Comparison of ENCODE assay signal across 9 mouse cellular contexts in the genomic region with DNA sequence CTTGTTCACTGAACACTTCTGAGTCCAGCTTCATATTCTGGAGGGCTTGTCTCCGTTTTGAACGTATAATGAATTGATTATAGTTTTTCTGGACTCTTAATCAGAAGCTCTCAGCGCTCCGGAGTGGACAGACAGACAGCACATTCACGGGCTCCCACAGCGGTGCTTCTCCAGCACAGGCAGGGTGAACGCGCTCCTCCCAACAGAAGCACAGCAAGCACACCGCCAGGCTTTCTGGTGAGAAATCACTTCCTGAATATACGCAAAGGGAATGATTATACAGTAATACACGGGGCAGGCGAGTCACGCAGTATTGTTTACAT.
A peak's percentile ranks its signal among the peaks of the same experiment; 100 is the strongest.
DNase-seq lines count a peak whose midpoint lies in the region; ATAC-seq and TF ChIP-seq lines count a peak whose summit lies in the region.
"Had no signal": no experiment of that assay in that cellular context is flagged by ENCODE, and none has a peak within 500 bp of the region (broad histone marks: within the 10 kb centered on the region; RNA-seq: fewer than 3 reads in every experiment).

No protein-coding gene starts in this region.

- ATAC-seq in stomach, postnatal 0 days (ENCODE audit: low FRiP score, low TSS enrichment), result 0 out of 2 replicates have a peak, but pooled peaks have one; percentile 24

- WGBS in stomach, postnatal 0 days, result 30% methylated on average over 13 of the region's 13 CpGs

- peak overlapping the region; percentile 6; the same call in 1 of the 2 replicates for H3K4me3 ChIP-seq in stomach, postnatal 0 days (ENCODE audit: low read depth, low read length)
- H3K4me3 ChIP-seq: kidney, embryonic 15.5 days had no signal

- H3K9me3 ChIP-seq in stomach, postnatal 0 days (ENCODE audit: control insufficient read depth, low read length), result no peaks in the 10 kb centered on the region
- H3K9me3 ChIP-seq: kidney, embryonic 15.5 days had no signal

- no peak overlapping the region for H3K9ac ChIP-seq in stomach, postnatal 0 days (ENCODE audit: low read length)
- H3K9ac ChIP-seq: kidney, embryonic 15.5 days had no signal

- DNase-seq in embryo, embryonic 11 days, result peak; percentile 58
- DNase-seq in embryo, embryonic 10 days (ENCODE audit: low spot score), result no peak
- peak; percentile 55 to 66 for DNase-seq in right cerebral cortex, postnatal 10 days (ENCODE audit: low spot score in 2 of 2)
- DNase-seq in right cerebral cortex, adult 2 months (ENCODE audit: low spot score in 2 of 2), result no peak
- DNase-seq in mesoderm, embryonic 11.5 days (ENCODE audit: low read depth, low spot score), result peak; percentile 30
- peak; percentile 17 for DNase-seq in stomach, postnatal 0 days (ENCODE audit: low spot score)
- DNase-seq in frontal cortex, postnatal 10 days (ENCODE audit: low spot score in 2 of 2), result no peak
- no peak for DNase-seq in gastrocnemius, postnatal 4 days (ENCODE audit: low spot score in 2 of 2)

- H3K27ac ChIP-seq in stomach, postnatal 0 days (replicated peaks), result no peak overlapping the region
- H3K27ac ChIP-seq: kidney, embryonic 15.5 days had no signal

- H3K36me3 ChIP-seq in stomach, postnatal 0 days (ENCODE audit: control insufficient read depth, insufficient read depth, low read length), result no peaks in the 10 kb centered on the region
- H3K36me3 ChIP-seq: kidney, embryonic 15.5 days had no signal

- TF ChIP-seq EP300 in stomach, postnatal 0 days (optimal IDR thresholded peaks at IDR 0.05), result no peak

- no peak for TF ChIP-seq CTCF in stomach, postnatal 0 days (IDR thresholded peaks at IDR 0.05; ENCODE audit: low read depth)

- H3K27me3 ChIP-seq in stomach, postnatal 0 days (ENCODE audit: control insufficient read depth, insufficient read depth, low read length), result no peaks in the 10 kb centered on the region
- H3K27me3 ChIP-seq: kidney, embryonic 15.5 days had no signal

- H3K4me2 ChIP-seq in stomach, postnatal 0 days (replicated peaks; ENCODE audit: low read depth), result peak overlapping the region; percentile 43
- H3K4me2 ChIP-seq: kidney, embryonic 15.5 days had no signal

- H3K4me1 ChIP-seq in stomach, postnatal 0 days (replicated peaks; ENCODE audit: control insufficient read depth, insufficient read depth), result no peaks in the 10 kb centered on the region; the same call in 1 of the 2 replicates

Comparison
In these comparisons a context has a peak if more than half of its experiments do, and no peak if none do; other contexts are left out.
1. DNase-seq: peak in embryo, embryonic 11 days (single experiment), right cerebral cortex, postnatal 10 days (2 of 2), mesoderm, embryonic 11.5 days (single experiment) and stomach, postnatal 0 days (single experiment); none in embryo, embryonic 10 days (single experiment), right cerebral cortex, adult 2 months (0 of 2), frontal cortex, postnatal 10 days (0 of 2) and gastrocnemius, postnatal 4 days (0 of 2).